Mouse (Mus musculus): ENCODE measurements around the gene Aox1. TPM values are rescaled to one million over a fixed set of nuclear protein-coding genes. Genes with fewer than 3 reads are reported as not detected.

The Aox1 gene
- polyA plus RNA-seq, 2 experiments = 0.16 to 0.32 TPM

GRCm38 (mm10) chr1:58062131-58062530 lies 32.4 kb downstream of the Aox1 start:
- no peak for ATAC-seq (ENCODE audit: insufficient read depth)
- no peak overlapping the region for H3K9ac ChIP-seq (replicated peaks)
- TF ChIP-seq EP300 (IDR thresholded peaks at IDR 0.05; ENCODE audit: low read depth) = no peak
- no peak for TF ChIP-seq CTCF (IDR thresholded peaks at IDR 0.05; ENCODE audit: low read depth)
- H3K36me3 ChIP-seq (replicated peaks; ENCODE audit: control insufficient read depth, insufficient read depth, low read depth) = no peaks in the 10 kb centered on the region
- no peaks in the 10 kb centered on the region for H3K4me1 ChIP-seq (replicated peaks; ENCODE audit: control insufficient read depth in 2 of 2, insufficient read depth in 2 of 2, low read length in 1 of 2)
- H3K4me2 ChIP-seq (ENCODE audit: low read depth) = no peak overlapping the region
- 77% methylated on average over 7 of the region's 7 CpGs for WGBS (ENCODE audit: insufficient replicate concordance)
- no peaks in the 10 kb centered on the region for H3K27me3 ChIP-seq (ENCODE audit: control insufficient read depth, insufficient read depth, low read length)
- H3K27ac ChIP-seq = no peak overlapping the region
- no peak for DNase-seq (ENCODE audit: low read depth in 3 of 3, low spot score in 3 of 3)
- H3K9me3 ChIP-seq (ENCODE audit: control insufficient read depth, low read length) = no peaks in the 10 kb centered on the region
- no peak overlapping the region for H3K4me3 ChIP-seq (ENCODE audit: insufficient read depth in 1 of 2, low read depth in 2 of 2, low read length in 2 of 2)

GRCm38 (mm10) chr1:58065151-58065550 lies 35.4 kb downstream of the Aox1 start:
- Histone ChIP-seq H3K4me1 (replicated peaks; ENCODE audit: control insufficient read depth in 2 of 2, insufficient read depth in 2 of 2, low read length in 1 of 2) (no peaks in the 10 kb centered on the region), H3K4me2 (ENCODE audit: low read depth) (no peak overlapping the region), H3K36me3 (replicated peaks; ENCODE audit: control insufficient read depth, insufficient read depth, low read depth) (no peaks in the 10 kb centered on the region), H3K27ac (no peak overlapping the region), H3K4me3 (ENCODE audit: insufficient read depth in 1 of 2, low read depth in 2 of 2, low read length in 2 of 2) (no peak overlapping the region), H3K27me3 (ENCODE audit: control insufficient read depth, insufficient read depth, low read length) (no peaks in the 10 kb centered on the region), H3K9ac (replicated peaks) (no peak overlapping the region), H3K9me3 (ENCODE audit: control insufficient read depth, low read length) (no peaks in the 10 kb centered on the region)
- TF ChIP-seq CTCF (IDR thresholded peaks at IDR 0.05; ENCODE audit: low read depth) = no peak
- no peak for TF ChIP-seq EP300 (IDR thresholded peaks at IDR 0.05; ENCODE audit: low read depth)
- ATAC-seq (ENCODE audit: insufficient read depth) (no peak), DNase-seq (ENCODE audit: low read depth in 3 of 3, low spot score in 3 of 3) (no peak)
- WGBS (ENCODE audit: insufficient replicate concordance) = 65% methylated on average over 5 of the region's 5 CpGs

- Histone ChIP-seq H3K4me3 (ENCODE audit: insufficient read depth in 1 of 2, low read depth in 2 of 2, low read length in 2 of 2) (no peak overlapping the region), H3K4me2 (ENCODE audit: low read depth) (no peak overlapping the region), H3K4me1 (replicated peaks; ENCODE audit: control insufficient read depth in 2 of 2, insufficient read depth in 2 of 2, low read length in 1 of 2) (no peaks in the 10 kb centered on the region), H3K27ac (no peak overlapping the region), H3K9ac (replicated peaks) (no peak overlapping the region), H3K27me3 (ENCODE audit: control insufficient read depth, insufficient read depth, low read length) (no peaks in the 10 kb centered on the region), H3K36me3 (replicated peaks; ENCODE audit: control insufficient read depth, insufficient read depth, low read depth) (no peaks in the 10 kb centered on the region), H3K9me3 (ENCODE audit: control insufficient read depth, low read length) (no peaks in the 10 kb centered on the region)
- no peak for TF ChIP-seq CTCF (IDR thresholded peaks at IDR 0.05; ENCODE audit: low read depth)
- no peak for TF ChIP-seq EP300 (IDR thresholded peaks at IDR 0.05; ENCODE audit: low read depth)
- WGBS (ENCODE audit: insufficient replicate concordance) = 64% methylated on average over 3 of the region's 3 CpGs
- DNase-seq (ENCODE audit: low read depth in 3 of 3, low spot score in 3 of 3) (no peak), ATAC-seq (ENCODE audit: insufficient read depth) (no peak)
Measured at GRCm38 (mm10) chr1:58065606-58066005, 35.9 kb downstream of the Aox1 start.

GRCm38 (mm10) chr1:58069181-58069580 lies 39.5 kb downstream of the Aox1 start:
- TF ChIP-seq EP300 (IDR thresholded peaks at IDR 0.05; ENCODE audit: low read depth) = no peak
- no peak for TF ChIP-seq CTCF (IDR thresholded peaks at IDR 0.05; ENCODE audit: low read depth)
- H3K4me2 ChIP-seq (ENCODE audit: low read depth) = no peak overlapping the region
- no peak overlapping the region for H3K27ac ChIP-seq
- DNase-seq (ENCODE audit: low read depth in 3 of 3, low spot score in 3 of 3) (no peak), ATAC-seq (ENCODE audit: insufficient read depth) (no peak)
- no peaks in the 10 kb centered on the region for H3K36me3 ChIP-seq (replicated peaks; ENCODE audit: control insufficient read depth, insufficient read depth, low read depth)
- 72% methylated on average over 6 of the region's 6 CpGs for WGBS (ENCODE audit: insufficient replicate concordance)
- H3K4me3 ChIP-seq (ENCODE audit: insufficient read depth in 1 of 2, low read depth in 2 of 2, low read length in 2 of 2) = no peak overlapping the region
- H3K9me3 ChIP-seq (ENCODE audit: control insufficient read depth, low read length) = no peaks in the 10 kb centered on the region
- H3K27me3 ChIP-seq (ENCODE audit: control insufficient read depth, insufficient read depth, low read length) = no peaks in the 10 kb centered on the region
- H3K9ac ChIP-seq (replicated peaks) = no peak overlapping the region
- no peaks in the 10 kb centered on the region for H3K4me1 ChIP-seq (replicated peaks; ENCODE audit: control insufficient read depth in 2 of 2, insufficient read depth in 2 of 2, low read length in 1 of 2)

- DNase-seq (ENCODE audit: low read depth in 3 of 3, low spot score in 3 of 3) (no peak), ATAC-seq (ENCODE audit: insufficient read depth) (no peak)
- H3K27me3 ChIP-seq (ENCODE audit: control insufficient read depth, insufficient read depth, low read length) = no peaks in the 10 kb centered on the region
- 72% methylated on average over 11 of the region's 11 CpGs for WGBS (ENCODE audit: insufficient replicate concordance)
- no peak overlapping the region for H3K4me3 ChIP-seq (ENCODE audit: insufficient read depth in 1 of 2, low read depth in 2 of 2, low read length in 2 of 2)
- H3K9me3 ChIP-seq (ENCODE audit: control insufficient read depth, low read length) = no peaks in the 10 kb centered on the region
- H3K4me1 ChIP-seq (replicated peaks; ENCODE audit: control insufficient read depth in 2 of 2, insufficient read depth in 2 of 2, low read length in 1 of 2) = no peaks in the 10 kb centered on the region
- TF ChIP-seq CTCF (IDR thresholded peaks at IDR 0.05; ENCODE audit: low read depth) = no peak
- no peak for TF ChIP-seq EP300 (IDR thresholded peaks at IDR 0.05; ENCODE audit: low read depth)
- H3K4me2 ChIP-seq (ENCODE audit: low read depth) = no peak overlapping the region
- no peak overlapping the region for H3K9ac ChIP-seq (replicated peaks)
- no peaks in the 10 kb centered on the region for H3K36me3 ChIP-seq (replicated peaks; ENCODE audit: control insufficient read depth, insufficient read depth, low read depth)
- no peak overlapping the region for H3K27ac ChIP-seq
Measured at GRCm38 (mm10) chr1:58070091-58070490, 40.4 kb downstream of the Aox1 start.

All from liver, embryonic 14.5 days (tissue).